Mouse (Mus musculus) heart, postnatal 25 days (tissue): ENCODE data around the gene Dhcr7. TPM values are rescaled to one million over a fixed set of nuclear protein-coding genes. Genes with fewer than 3 reads are reported as not detected.

Experiments
- DNase-seq: peaks from one replicate; pipeline ENCODE4 v3.0.0; 2022; ENCODE audit warnings: low spot score
- intact Hi-C: fragments of 180-260 bp; cut with DNase I; formaldehyde crosslinking; loops from one replicate; pipeline ENCODE4 v1.15.1; 2025
- total RNA-seq, 2 experiments: library from RNA; stranded (reverse); gene quantifications; 2 replicates each; pipeline ENCODE4 v1.2.3; 2021

Gene Dhcr7
- total RNA-seq, 2 experiments from 2014 or later: 5.8 to 6.7 TPM

- no peak for DNase-seq
- intact Hi-C loops: loop anchor here (10.0 kb wide), 1 partner anchor 244 kb away; no protein-coding TSS in a partner anchor
Measured at GRCm38 (mm10) chr7:143830399-143830798, 7.5 kb downstream of the Dhcr7 start.

- intact Hi-C loops: loop anchor here (10.0 kb wide), 1 partner anchor 243 kb away; no protein-coding TSS in a partner anchor
- DNase-seq: no peak
Measured at GRCm38 (mm10) chr7:143832196-143832595, 9.3 kb downstream of the Dhcr7 start.

GRCm38 (mm10) chr7:143832611-143833010, 9.7 kb downstream of the Dhcr7 start:
- no peak for DNase-seq
- intact Hi-C loops: loop anchor here (10.0 kb wide), 1 partner anchor 242 kb away; no protein-coding TSS in a partner anchor

GRCm38 (mm10) chr7:143833581-143834190, 10.7 kb downstream of the Dhcr7 start:
- no peak for DNase-seq

GRCm38 (mm10) chr7:143834316-143834715, 11.4 kb downstream of the Dhcr7 start:
- DNase-seq: no peak
- intact Hi-C loops: loop anchor here (10.0 kb wide), 1 partner anchor 240 kb away; no protein-coding TSS in a partner anchor

More at GRCm38 (mm10) chr7:143833581-143834190, 10.7 kb downstream of the Dhcr7 start:
- intact Hi-C loops: loop anchor here (10.0 kb wide), 1 partner anchor 241 kb away; no protein-coding TSS in a partner anchor

GRCm38 (mm10) chr7:143834972-143835371, 12.0 kb downstream of the Dhcr7 start:
- intact Hi-C loops: loop anchor here (10.0 kb wide), 1 partner anchor 240 kb away; no protein-coding TSS in a partner anchor
- no peak for DNase-seq

- intact Hi-C loops: loop anchor here (10.0 kb wide), 1 partner anchor 237 kb away; no protein-coding TSS in a partner anchor
Measured at GRCm38 (mm10) chr7:143837705-143838358, 14.9 kb downstream of the Dhcr7 start.

GRCm38 (mm10) chr7:143840121-143840520, 17.2 kb downstream of the Dhcr7 start:
- intact Hi-C loops: no loop called here

More at GRCm38 (mm10) chr7:143837705-143838358, 14.9 kb downstream of the Dhcr7 start:
- DNase-seq: no peak

GRCm38 (mm10) chr7:143841301-143841700, 18.4 kb downstream of the Dhcr7 start:
- DNase-seq: no peak
- intact Hi-C loops: no loop called here

More at GRCm38 (mm10) chr7:143840121-143840520, 17.2 kb downstream of the Dhcr7 start:
- no peak for DNase-seq

GRCm38 (mm10) chr7:143848127-143848767, 25.3 kb downstream of the Dhcr7 start:
- DNase-seq: no peak
- intact Hi-C loops: no loop called here

- no peak for DNase-seq
- intact Hi-C loops: no loop called here
Measured at GRCm38 (mm10) chr7:143848768-143849482, 26.0 kb downstream of the Dhcr7 start.

- intact Hi-C loops: no loop called here
- no peak for DNase-seq
Measured at GRCm38 (mm10) chr7:143866538-143866937, 43.6 kb downstream of the Dhcr7 start, which contains the start of gene Gm498. TSS of gene Gm498 (plus strand) at chr7:143866838.

- intact Hi-C loops: no loop called here
- DNase-seq: no peak
Measured at GRCm38 (mm10) chr7:143868874-143869273, 45.9 kb downstream of the Dhcr7 start.

GRCm38 (mm10) chr7:143883717-143884116, 60.8 kb downstream of the Dhcr7 start:
- DNase-seq: no peak
- intact Hi-C loops: no loop called here

- intact Hi-C loops: no loop called here
- DNase-seq: no peak
Measured at GRCm38 (mm10) chr7:143891146-143891545, 68.2 kb downstream of the Dhcr7 start.

GRCm38 (mm10) chr7:143892361-143892760, 69.4 kb downstream of the Dhcr7 start:
- intact Hi-C loops: no loop called here
- no peak for DNase-seq
